Mouse (Mus musculus) kidney, embryonic 14.5 days (tissue): ENCODE data around the gene Slc36a3. TPM values are rescaled to one million over a fixed set of nuclear protein-coding genes. Genes with fewer than 3 reads are reported as not detected.

Experiments used
- ATAC-seq: fragments of 200-750 bp; cut with Nextera tagmentation; 2 replicates; pipeline ENCODE4 v1.8.0; 2017; ENCODE audit warnings: moderate number of reproducible peaks, mild to moderate bottlenecking, moderate TSS enrichment, moderate library complexity; ENCODE audit not compliant: low FRiP score, low TSS enrichment
- H3K27ac ChIP-seq: fragments of 300-500 bp; sonication (generic); 2 replicates; pipeline ENCODE4 v1.5.1; 2014; ENCODE audit warnings: low read depth, mild to moderate bottlenecking, low read length, moderate library complexity, mixed read lengths
- H3K27me3 ChIP-seq: fragments of 300-500 bp; sonication (generic); 2 replicates; pipeline ENCODE4 v1.6.1; 2014; ENCODE audit warnings: mild to moderate bottlenecking, low read length; ENCODE audit not compliant: control insufficient read depth, insufficient read depth
- H3K36me3 ChIP-seq: fragments of 300-500 bp; sonication (generic); 2 replicates; pipeline ENCODE4 v1.6.1; 2014; ENCODE audit warnings: low read length, mixed read lengths; ENCODE audit not compliant: control insufficient read depth, insufficient read depth
- H3K4me1 ChIP-seq: fragments of 300-500 bp; sonication (generic); 2 replicates; pipeline ENCODE4 v1.6.1; 2014; ENCODE audit warnings: low read length, mixed read lengths; ENCODE audit not compliant: control insufficient read depth, insufficient read depth
- H3K4me2 ChIP-seq: fragments of 300-500 bp; sonication (generic); replicated peaks from 2 replicates; pipeline ENCODE4 v1.6.1; 2014; ENCODE audit warnings: low read depth, mild to moderate bottlenecking, low read length
- H3K4me3 ChIP-seq: fragments of 300-500 bp; sonication (generic); 2 replicates; pipeline ENCODE4 v1.5.1; 2014; ENCODE audit warnings: mild to moderate bottlenecking, low read length
- H3K9ac ChIP-seq: fragments of 300-500 bp; sonication (generic); 2 replicates; pipeline ENCODE4 v1.6.1; 2014; ENCODE audit warnings: low read depth, mild to moderate bottlenecking, low read length, moderate library complexity
- H3K9me3 ChIP-seq: fragments of 300-500 bp; sonication (generic); 2 replicates; pipeline ENCODE4 v1.6.1; 2016; ENCODE audit warnings: low read length; ENCODE audit not compliant: control insufficient read depth
- whole genome bisulfite sequencing: fragments of 180-500 bp; shearing (Covaris S2); extraction: QIAGEN DNeasy Blood & Tissue Kit; methylation state at CpG from one replicate; pipeline ENCODE4 v1.1.7; 2014; 5-methylcytosine and 5-hydroxymethylcytosine counted together
- polyA plus RNA-seq: library from polyadenylated mRNA; unstranded; fragments of >200 nt; fragmentation: Nextera tagmentation; extraction: Ambion mirVana; gene quantifications from 2 replicates; pipeline ENCODE4 v1.2.1, GENCODE M21; 2014

The Slc36a3 gene
- polyA plus RNA-seq, 1 experiment from 2014 or later, result not detected

- H3K4me1 ChIP-seq, result no peaks in the 10 kb centered on the region
Observed at GRCm38 (mm10) chr11:55155070-55155421, 3.5 kb upstream of the Slc36a3 start.

GRCm38 (mm10) chr11:55154398-55155069, 3.0 kb upstream of the Slc36a3 start:
- 51% methylated on average over 3 of the region's 3 CpGs for WGBS
- no peaks in the 10 kb centered on the region for H3K4me1 ChIP-seq
- ATAC-seq, result no peak
- H3K9me3 ChIP-seq, result no peaks in the 10 kb centered on the region
- no peaks in the 10 kb centered on the region for H3K27me3 ChIP-seq
- no peaks in the 10 kb centered on the region for H3K36me3 ChIP-seq
- no peak overlapping the region for H3K4me3 ChIP-seq
- H3K4me2 ChIP-seq, result no peak overlapping the region
- H3K9ac ChIP-seq, result no peak overlapping the region
- no peak overlapping the region for H3K27ac ChIP-seq

More at GRCm38 (mm10) chr11:55155070-55155421, 3.5 kb upstream of the Slc36a3 start:
- H3K27me3 ChIP-seq, result no peaks in the 10 kb centered on the region
- no peak overlapping the region for H3K9ac ChIP-seq
- H3K4me2 ChIP-seq, result no peak overlapping the region
- H3K27ac ChIP-seq, result no peak overlapping the region
- 49% methylated on average over 6 of the region's 6 CpGs for WGBS
- no peak overlapping the region for H3K4me3 ChIP-seq
- no peaks in the 10 kb centered on the region for H3K36me3 ChIP-seq
- H3K9me3 ChIP-seq, result no peaks in the 10 kb centered on the region
- 0 out of 2 replicates have a peak, but pooled peaks have one; percentile 45 for ATAC-seq

GRCm38 (mm10) chr11:55148461-55148860, 3.0 kb downstream of the Slc36a3 start:
- 78% methylated on average over 4 of the region's 4 CpGs for WGBS
- H3K4me2 ChIP-seq, result no peak overlapping the region
- H3K4me1 ChIP-seq, result no peaks in the 10 kb centered on the region
- H3K36me3 ChIP-seq, result no peaks in the 10 kb centered on the region
- no peak overlapping the region for H3K9ac ChIP-seq
- no peak overlapping the region for H3K4me3 ChIP-seq
- ATAC-seq, result no peak
- no peak overlapping the region for H3K27ac ChIP-seq
- H3K9me3 ChIP-seq, result 0 out of 2 replicates have a peak, but pooled peaks cover 3% of the 10 kb centered on the region
- H3K27me3 ChIP-seq, result no peaks in the 10 kb centered on the region

- 0 out of 2 replicates have a peak, but pooled peaks cover 3% of the 10 kb centered on the region for H3K9me3 ChIP-seq
- no peak overlapping the region for H3K4me2 ChIP-seq
- 60% methylated on average over 6 of the region's 6 CpGs for WGBS
- no peak overlapping the region for H3K4me3 ChIP-seq
- ATAC-seq, result no peak
- H3K4me1 ChIP-seq, result no peaks in the 10 kb centered on the region
- H3K9ac ChIP-seq, result no peak overlapping the region
- no peak overlapping the region for H3K27ac ChIP-seq
- no peaks in the 10 kb centered on the region for H3K27me3 ChIP-seq
- no peaks in the 10 kb centered on the region for H3K36me3 ChIP-seq
Observed at GRCm38 (mm10) chr11:55147423-55147822, 4.1 kb downstream of the Slc36a3 start.

GRCm38 (mm10) chr11:55146855-55147254, 4.7 kb downstream of the Slc36a3 start:
- Histone ChIP-seq H3K4me3 (no peak overlapping the region), H3K4me2 (no peak overlapping the region), H3K4me1 (no peaks in the 10 kb centered on the region), H3K36me3 (no peaks in the 10 kb centered on the region), H3K27ac (no peak overlapping the region), H3K9me3 (0 out of 2 replicates have a peak, but pooled peaks cover 3% of the 10 kb centered on the region), H3K9ac (no peak overlapping the region), H3K27me3 (no peaks in the 10 kb centered on the region)
- 75% methylated on average over 1 of the region's 1 CpGs for WGBS
- ATAC-seq, result no peak

GRCm38 (mm10) chr11:55144011-55144410, 7.5 kb downstream of the Slc36a3 start:
- H3K36me3 ChIP-seq, result no peaks in the 10 kb centered on the region
- H3K9ac ChIP-seq, result no peak overlapping the region
- 0 out of 2 replicates have a peak, but pooled peaks cover 3% of the 10 kb centered on the region for H3K9me3 ChIP-seq
- no peak overlapping the region for H3K4me2 ChIP-seq
- ATAC-seq, result no peak
- 67% methylated on average over 5 of the region's 5 CpGs for WGBS
- H3K4me3 ChIP-seq, result no peak overlapping the region
- H3K27me3 ChIP-seq, result no peaks in the 10 kb centered on the region
- H3K4me1 ChIP-seq, result no peaks in the 10 kb centered on the region
- no peak overlapping the region for H3K27ac ChIP-seq

GRCm38 (mm10) chr11:55141502-55141901, 10.0 kb downstream of the Slc36a3 start:
- H3K9me3 ChIP-seq, result 0 out of 2 replicates have a peak, but pooled peaks cover 3% of the 10 kb centered on the region
- H3K27ac ChIP-seq, result no peak overlapping the region
- no peak overlapping the region for H3K4me2 ChIP-seq
- H3K36me3 ChIP-seq, result no peaks in the 10 kb centered on the region
- no peak overlapping the region for H3K4me3 ChIP-seq
- no peak for ATAC-seq
- WGBS, result 83% methylated on average over 4 of the region's 4 CpGs
- no peaks in the 10 kb centered on the region for H3K4me1 ChIP-seq
- H3K9ac ChIP-seq, result no peak overlapping the region
- H3K27me3 ChIP-seq, result no peaks in the 10 kb centered on the region

- no peak for ATAC-seq
- no peaks in the 10 kb centered on the region for H3K9me3 ChIP-seq
Observed at GRCm38 (mm10) chr11:55137646-55138045, 13.9 kb downstream of the Slc36a3 start.

GRCm38 (mm10) chr11:55136770-55137547, 14.5 kb downstream of the Slc36a3 start:
- no peak overlapping the region for H3K4me3 ChIP-seq
- no peak for ATAC-seq
- no peaks in the 10 kb centered on the region for H3K27me3 ChIP-seq
- no peak overlapping the region for H3K9ac ChIP-seq
- no peaks in the 10 kb centered on the region for H3K36me3 ChIP-seq
- H3K9me3 ChIP-seq, result no peaks in the 10 kb centered on the region
- no peak overlapping the region for H3K4me2 ChIP-seq
- H3K4me1 ChIP-seq, result no peaks in the 10 kb centered on the region
- WGBS, result 80% methylated on average over 15 of the region's 15 CpGs
- H3K27ac ChIP-seq, result no peak overlapping the region

More at GRCm38 (mm10) chr11:55137646-55138045, 13.9 kb downstream of the Slc36a3 start:
- no peaks in the 10 kb centered on the region for H3K36me3 ChIP-seq
- no peak overlapping the region for H3K9ac ChIP-seq
- H3K27me3 ChIP-seq, result no peaks in the 10 kb centered on the region
- no peak overlapping the region for H3K27ac ChIP-seq
- H3K4me3 ChIP-seq, result no peak overlapping the region
- H3K4me1 ChIP-seq, result no peaks in the 10 kb centered on the region
- no peak overlapping the region for H3K4me2 ChIP-seq
